Mouse (Mus musculus) kidney, adult 2 months (tissue): Measurements from ENCODE around the gene Mef2d.

Experiments
- CTCF ChIP-seq: fragments of 200-500 bp; conservative IDR thresholded peaks from 2 replicates; pipeline ENCODE4 v1.5.1; 2011; ENCODE audit warnings: low read depth, mild to moderate bottlenecking, control low read depth, low read length, moderate library complexity, mixed read lengths; ENCODE audit not compliant: insufficient read depth, insufficient read length
- POLR2A ChIP-seq: fragments of 200-500 bp; IDR thresholded peaks from one replicate; pipeline ENCODE4 v1.6.1; 2011; ENCODE audit warnings: low read depth, low read length, control low read depth

GRCm38 (mm10) chr3:88106126-88106525 is 36.0 kb upstream of the Mef2d start:
- TF ChIP-seq POLR2A, result no peak
- TF ChIP-seq CTCF, result no peak
